Mouse (Mus musculus): ENCODE measurements around the gene Tsr3. TPM values are rescaled to one million over a fixed set of nuclear protein-coding genes. Genes with fewer than 3 reads are reported as not detected.
"Not testable (repeated sequence)": the region's sequence is repeated elsewhere in the genome, so short reads cannot be mapped to it uniquely, and the experiment has no call there.

Tsr3 gene
- total and polyA plus RNA-seq, 3 experiments = 35.2 to 50.5 TPM; not detected in 1

DNA sequence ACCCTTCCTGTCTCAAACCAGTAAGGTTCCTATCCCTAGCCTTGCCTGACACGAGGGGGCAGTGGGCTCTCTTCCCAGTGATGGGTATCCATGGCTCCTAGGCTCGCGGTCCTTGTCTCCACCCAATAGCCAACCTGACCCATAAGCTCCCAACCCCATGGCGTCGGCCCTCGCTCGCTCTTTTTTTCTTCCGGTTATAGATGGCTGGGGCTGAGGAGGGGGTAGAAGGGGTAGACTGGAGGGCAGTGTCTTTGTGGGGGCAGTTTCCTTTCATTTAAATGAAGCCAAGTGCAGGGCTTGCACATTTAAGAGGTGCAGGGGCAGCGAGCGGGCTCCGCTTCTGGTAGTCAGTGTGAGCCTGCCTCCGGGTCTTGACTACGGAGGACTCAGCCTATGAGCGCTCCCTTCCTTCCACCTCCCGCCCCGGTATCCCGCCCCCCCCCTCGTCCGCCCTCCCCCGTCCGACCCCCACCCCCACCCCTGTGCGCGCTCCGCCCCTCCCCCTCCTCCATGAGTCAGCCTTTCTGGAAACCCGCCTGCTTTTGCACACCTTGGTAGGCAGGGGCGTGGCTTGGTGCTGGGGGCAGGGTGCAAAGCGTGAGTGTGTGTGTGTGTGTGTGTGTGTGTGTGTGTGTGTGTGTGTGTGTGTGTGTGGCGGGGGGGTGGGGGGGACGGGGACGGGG lies 18.0 kb upstream of the Tsr3 start:
- peak overlapping the region; percentile 75 for H3K27ac ChIP-seq (ENCODE audit: control insufficient read depth, low read depth, low read length)
- H3K36me3 ChIP-seq (ENCODE audit: control insufficient read depth in 1 of 2, insufficient read depth in 2 of 2, low read length in 2 of 2) = peaks cover 1 to 27% of the 10 kb centered on the region in 2 experiments; a peak in 3 of 4 replicates
- H3K9me3 ChIP-seq (replicated peaks; ENCODE audit: insufficient read depth, low read length) = no peaks in the 10 kb centered on the region
- peaks cover 33% of the 10 kb centered on the region for H3K79me2 ChIP-seq (ENCODE audit: control insufficient read depth, insufficient read depth, low read length, poor library complexity)
- H3K4me1 ChIP-seq (ENCODE audit: control insufficient read depth in 1 of 2, insufficient read depth in 2 of 2, low read length in 2 of 2) = peaks cover 7 to 42% of the 10 kb centered on the region in 2 experiments
- no peak for TF ChIP-seq ZKSCAN1 (IDR thresholded peaks at IDR 0.05; ENCODE audit: low read depth, low read length)
- TF ChIP-seq GABPA (IDR thresholded peaks at IDR 0.05; ENCODE audit: low read depth, low read length) = no peak
- no peak for TF ChIP-seq ZNF384 (IDR thresholded peaks at IDR 0.05; ENCODE audit: low read depth, low read length)
- TF ChIP-seq NRF1 (IDR thresholded peaks at IDR 0.05; ENCODE audit: insufficient read depth, low read depth, low read length, poor library complexity, severe bottlenecking) = no peak
- peak; percentile 58 to 75; a peak in 3 of 4 replicates for TF ChIP-seq POLR2A (IDR thresholded peaks at IDR 0.05; ENCODE audit: control insufficient read depth in 1 of 2, insufficient read depth in 1 of 2, low read depth in 1 of 2, low read length in 2 of 2, poor library complexity in 1 of 2)
- TF ChIP-seq MAX (IDR thresholded peaks at IDR 0.05; ENCODE audit: low read length) = 0 out of 2 replicates have a peak, but pooled peaks have one; percentile 31
- no peak for TF ChIP-seq GATA1 (IDR thresholded peaks at IDR 0.05; ENCODE audit: low read depth, low read length)
- peak; percentile 50; the same call in 1 of the 2 replicates for TF ChIP-seq MXI1 (IDR thresholded peaks at IDR 0.05; ENCODE audit: low read depth, low read length)
- no peak for TF ChIP-seq POLR2AphosphoS5 (IDR thresholded peaks at IDR 0.05; ENCODE audit: borderline replicate concordance, low read depth, low read length)
- TF ChIP-seq CTCF (IDR thresholded peaks at IDR 0.05 in 2 of 3, conservative IDR thresholded peaks at IDR 0.05 in 1 of 3; ENCODE audit: control insufficient read depth in 1 of 3, insufficient read depth in 1 of 3, low read depth in 2 of 3, low read length in 3 of 3, poor library complexity in 1 of 3, severe bottlenecking in 1 of 3) = no peak
- TF ChIP-seq HCFC1 (IDR thresholded peaks at IDR 0.05; ENCODE audit: low read depth, low read length) = 0 out of 2 replicates have a peak, but pooled peaks have one; percentile 50
- no peak for TF ChIP-seq MYB (IDR thresholded peaks at IDR 0.05; ENCODE audit: low read depth, low read length)
- no peak for TF ChIP-seq RCOR1 (IDR thresholded peaks at IDR 0.05; ENCODE audit: low read depth, low read length)
- peak; percentile 21; the same call in 1 of the 2 replicates for TF ChIP-seq ETS1 (IDR thresholded peaks at IDR 0.05; ENCODE audit: low read depth, low read length)
- TF ChIP-seq SIN3A (IDR thresholded peaks at IDR 0.05; ENCODE audit: low read length) = no peak; the same call in 1 of the 2 replicates
- peak; percentile 23; the same call in 1 of the 2 replicates for TF ChIP-seq TBP (IDR thresholded peaks at IDR 0.05; ENCODE audit: low read depth, low read length)
- TF ChIP-seq NELFE (IDR thresholded peaks at IDR 0.05; ENCODE audit: low read depth, low read length) = peak; percentile 19; the same call in 1 of the 2 replicates
- no peaks in the 10 kb centered on the region for H3K27me3 ChIP-seq (ENCODE audit: control insufficient read depth in 1 of 2, insufficient read depth in 2 of 2, low read length in 2 of 2)
- DNase-seq (ENCODE audit: low read depth, low spot score) = peak; percentile 82
- peak overlapping the region; percentile 36 to 78 for H3K4me3 ChIP-seq (ENCODE audit: control insufficient read depth in 1 of 2, insufficient read depth in 1 of 2, low read depth in 2 of 2, low read length in 2 of 2)
- peak overlapping the region; percentile 63 for H3K9ac ChIP-seq (ENCODE audit: control insufficient read depth, low read depth, low read length, poor library complexity, severe bottlenecking)

GRCm38 (mm10) chr17:25222504-25222940 lies 17.4 kb upstream of the Tsr3 start:
- not testable (repeated sequence) for H3K27me3 ChIP-seq (ENCODE audit: control insufficient read depth in 1 of 2, insufficient read depth in 2 of 2, low read length in 2 of 2); H3K9me3 ChIP-seq (replicated peaks; ENCODE audit: insufficient read depth, low read length); DNase-seq (ENCODE audit: low read depth, low spot score)
- TF ChIP-seq NELFE (IDR thresholded peaks at IDR 0.05; ENCODE audit: low read depth, low read length) (peak; percentile 48; the same call in 1 of the 2 replicates), HCFC1 (IDR thresholded peaks at IDR 0.05; ENCODE audit: low read depth, low read length) (peak; percentile 41; the same call in 1 of the 2 replicates)
- peak overlapping the region; percentile 76 to 86 for H3K4me3 ChIP-seq (ENCODE audit: control insufficient read depth in 1 of 2, insufficient read depth in 1 of 2, low read depth in 2 of 2, low read length in 2 of 2)
- H3K36me3 ChIP-seq (ENCODE audit: control insufficient read depth in 1 of 2, insufficient read depth in 2 of 2, low read length in 2 of 2) = peaks cover 1 to 27% of the 10 kb centered on the region in 2 experiments; a peak in 3 of 4 replicates
- H3K4me1 ChIP-seq (ENCODE audit: control insufficient read depth in 1 of 2, insufficient read depth in 2 of 2, low read length in 2 of 2) = peaks cover 7 to 42% of the 10 kb centered on the region in 2 experiments
- H3K9ac ChIP-seq (ENCODE audit: control insufficient read depth, low read depth, low read length, poor library complexity, severe bottlenecking) = peak overlapping the region; percentile 96
- H3K79me2 ChIP-seq (ENCODE audit: control insufficient read depth, insufficient read depth, low read length, poor library complexity) = peaks cover 35% of the 10 kb centered on the region
- H3K27ac ChIP-seq (ENCODE audit: control insufficient read depth, low read depth, low read length) = peak overlapping the region; percentile 92

Data from MEL (cell line).